Mouse (Mus musculus) heart, postnatal 0 days (tissue): ENCODE data around the gene Fopnl.

Experiments
- CTCF ChIP-seq: IDR thresholded peaks from 2 replicates; pipeline ENCODE4 v1.5.1; 2016; ENCODE audit warnings: antibody characterized with exemption, control low read depth, low read depth
- EP300 ChIP-seq: IDR thresholded peaks from 2 replicates; pipeline ENCODE4 v1.6.1; 2016; ENCODE audit warnings: antibody characterized with exemption, low read depth

DNA sequence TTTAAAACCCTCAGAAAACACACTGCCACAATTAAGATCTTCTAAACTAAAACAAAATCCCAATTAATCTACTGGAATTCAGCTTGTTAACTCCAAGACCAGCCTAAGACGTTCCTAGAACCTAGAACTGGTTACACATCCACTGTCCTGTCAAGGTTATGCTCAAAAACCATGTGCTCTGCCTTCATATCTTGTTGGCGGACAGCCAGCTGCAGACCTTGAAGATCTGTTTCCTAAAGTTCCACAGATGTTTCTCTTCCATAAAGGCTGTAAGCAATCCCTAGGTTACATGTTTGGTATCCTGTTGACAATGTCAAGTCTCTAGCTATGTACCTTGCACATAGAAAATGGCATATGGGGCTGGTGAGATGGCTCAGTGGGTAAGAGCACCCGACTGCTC lies 12.4 kb downstream of the Fopnl start:
- TF ChIP-seq CTCF (no peak), EP300 (no peak)
